Mouse (Mus musculus) WW6 (cell line): ENCODE data around the gene Tusc2.

Experiments
- DNase-seq: peaks from one replicate; pipeline ENCODE4 v3.0.0-alpha.2; 2013; ENCODE audit warnings: low read depth, low spot score

Gene Tusc2

GRCm38 (mm10) chr9:107587833-107588639, 25.0 kb downstream of the Tusc2 start:
- DNase-seq, result no peak

- DNase-seq, result no peak
Measured at GRCm38 (mm10) chr9:107590058-107590772, 27.2 kb downstream of the Tusc2 start.

- DNase-seq, result no peak
Measured at GRCm38 (mm10) chr9:107590773-107591060, 27.7 kb downstream of the Tusc2 start.

- DNase-seq, result no peak
Measured at GRCm38 (mm10) chr9:107593101-107593976, 30.3 kb downstream of the Tusc2 start.

GRCm38 (mm10) chr9:107594281-107595062, 31.4 kb downstream of the Tusc2 start:
- no peak for DNase-seq

GRCm38 (mm10) chr9:107596619-107597569, 33.8 kb downstream of the Tusc2 start:
- no peak for DNase-seq

- DNase-seq, result no peak
Measured at GRCm38 (mm10) chr9:107598385-107598784, 35.3 kb downstream of the Tusc2 start.

GRCm38 (mm10) chr9:107599433-107599832, 36.4 kb downstream of the Tusc2 start:
- no peak for DNase-seq

GRCm38 (mm10) chr9:107599842-107600241, 36.8 kb downstream of the Tusc2 start:
- no peak for DNase-seq

GRCm38 (mm10) chr9:107600745-107601144, 37.7 kb downstream of the Tusc2 start:
- no peak for DNase-seq

GRCm38 (mm10) chr9:107601275-107601674, 38.2 kb downstream of the Tusc2 start:
- no peak for DNase-seq

- no peak for DNase-seq
Measured at GRCm38 (mm10) chr9:107602068-107602648, 39.1 kb downstream of the Tusc2 start.

GRCm38 (mm10) chr9:107603251-107603650, 40.2 kb downstream of the Tusc2 start:
- no peak for DNase-seq

- DNase-seq, result no peak
Measured at GRCm38 (mm10) chr9:107605041-107605661, 42.1 kb downstream of the Tusc2 start.

- no peak for DNase-seq
Measured at GRCm38 (mm10) chr9:107606591-107606990, 43.5 kb downstream of the Tusc2 start.

GRCm38 (mm10) chr9:107607036-107607435, 44.0 kb downstream of the Tusc2 start:
- no peak for DNase-seq

GRCm38 (mm10) chr9:107607653-107608245, 44.7 kb downstream of the Tusc2 start:
- no peak for DNase-seq

GRCm38 (mm10) chr9:107608741-107609432, 45.8 kb downstream of the Tusc2 start, which contains the start of gene Sema3b:
Sema3b (minus strand) TSS chr9:107609229.
- no peak for DNase-seq
